Mouse (Mus musculus) liver, embryonic 15.5 days (tissue): ENCODE data around the gene Nf1. TPM values are rescaled to one million over a fixed set of nuclear protein-coding genes. Genes with fewer than 3 reads are reported as not detected.

Experiments used
- ATAC-seq: fragments of 200-750 bp; cut with Nextera tagmentation; 2 replicates; pipeline ENCODE4 v1.8.0; 2017; ENCODE audit warnings: moderate number of reproducible peaks, mild to moderate bottlenecking, moderate library complexity; ENCODE audit not compliant: insufficient read depth
- H3K27ac ChIP-seq: fragments of 300-500 bp; sonication (generic); replicated peaks from 2 replicates; pipeline ENCODE4 v1.5.1; 2015; ENCODE audit warnings: mild to moderate bottlenecking, inconsistent platforms
- H3K27me3 ChIP-seq: fragments of 300-500 bp; sonication (generic); 2 replicates; pipeline ENCODE4 v1.6.1; 2015; ENCODE audit warnings: mild to moderate bottlenecking, inconsistent platforms
- H3K36me3 ChIP-seq: fragments of 300-500 bp; sonication (generic); replicated peaks from 2 replicates; pipeline ENCODE4 v1.6.1; 2015; ENCODE audit warnings: moderate library complexity, mild to moderate bottlenecking, inconsistent platforms
- H3K4me1 ChIP-seq: fragments of 300-500 bp; sonication (generic); replicated peaks from 2 replicates; pipeline ENCODE4 v1.6.1; 2015; ENCODE audit warnings: inconsistent platforms
- H3K4me2 ChIP-seq: fragments of 300-500 bp; sonication (generic); 2 replicates; pipeline ENCODE4 v1.6.1; 2015; ENCODE audit warnings: moderate library complexity, mild to moderate bottlenecking, inconsistent platforms
- H3K4me3 ChIP-seq: fragments of 300-500 bp; sonication (generic); replicated peaks from 2 replicates; pipeline ENCODE4 v1.5.1; 2015; ENCODE audit warnings: mild to moderate bottlenecking, inconsistent platforms
- H3K9ac ChIP-seq: fragments of 300-500 bp; sonication (generic); 2 replicates; pipeline ENCODE4 v1.6.1; 2015; ENCODE audit warnings: moderate library complexity, mild to moderate bottlenecking, inconsistent platforms
- H3K9me3 ChIP-seq: fragments of 300-500 bp; sonication (generic); replicated peaks from 2 replicates; pipeline ENCODE4 v1.6.1; 2016; ENCODE audit warnings: inconsistent platforms
- WGBS: fragments of 180-500 bp; shearing (Covaris S2); methylation state at CpG from one replicate; pipeline ENCODE4 v1.1.7; 2015; ENCODE audit warnings: mixed read lengths; ENCODE audit not compliant: insufficient replicate concordance; 5-methylcytosine and 5-hydroxymethylcytosine counted together
- polyA plus RNA-seq: library from polyadenylated mRNA; unstranded; fragments of >200 nt; fragmentation: Nextera tagmentation; extraction: Ambion mirVana; gene quantifications from 2 replicates; pipeline ENCODE4 v1.2.1, GENCODE M21; 2015

The Nf1 gene
- polyA plus RNA-seq, 1 experiment from 2014 or later, result 1.0 TPM

DNA sequence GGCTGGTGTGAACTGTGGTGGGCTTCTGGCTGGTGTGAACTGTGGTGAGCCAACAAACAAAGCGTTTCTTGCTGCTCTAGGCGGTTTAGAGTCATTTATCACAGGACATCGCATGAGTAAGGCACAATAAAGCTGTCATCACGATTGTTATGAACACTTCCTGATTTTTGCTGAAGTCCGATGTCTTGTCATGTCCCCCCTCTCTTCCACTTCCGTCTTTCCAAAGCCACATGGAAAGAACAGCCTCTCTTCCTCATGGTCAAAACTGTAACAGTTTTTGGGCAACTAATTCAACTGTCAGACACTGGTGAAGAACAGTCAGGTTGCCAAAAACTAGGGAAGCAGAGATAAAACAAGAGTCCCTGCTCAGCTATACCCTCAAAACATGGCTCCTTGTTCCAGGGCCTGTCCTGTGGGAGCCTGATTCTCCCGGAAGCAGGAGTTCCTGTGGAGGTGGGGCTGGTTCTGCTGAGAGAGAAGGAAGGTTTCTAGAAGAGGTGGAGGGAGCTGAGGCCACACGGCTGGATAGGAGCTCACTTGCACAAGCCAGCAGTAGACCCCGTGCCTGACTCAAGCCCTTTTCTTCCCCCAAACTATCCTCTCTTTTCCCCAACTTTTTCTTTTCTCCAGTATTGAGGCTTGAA lies 33.7 kb upstream of the Nf1 start:
- H3K27me3 ChIP-seq, result no peaks in the 10 kb centered on the region
- H3K9me3 ChIP-seq, result no peaks in the 10 kb centered on the region
- no peak for ATAC-seq
- peak overlapping the region; percentile 45 for H3K27ac ChIP-seq
- H3K4me2 ChIP-seq, result no peak overlapping the region; the same call in 1 of the 2 replicates
- peaks cover 21% of the 10 kb centered on the region for H3K4me1 ChIP-seq
- H3K36me3 ChIP-seq, result no peaks in the 10 kb centered on the region
- H3K4me3 ChIP-seq, result no peak overlapping the region
- WGBS, result 26% methylated on average over 9 of the region's 9 CpGs
- H3K9ac ChIP-seq, result no peak overlapping the region

- H3K9ac ChIP-seq, result no peak overlapping the region
- H3K9me3 ChIP-seq, result no peaks in the 10 kb centered on the region
- peak overlapping the region; percentile 45 for H3K27ac ChIP-seq
- H3K4me1 ChIP-seq, result peaks cover 21% of the 10 kb centered on the region
- H3K27me3 ChIP-seq, result no peaks in the 10 kb centered on the region
- H3K36me3 ChIP-seq, result no peaks in the 10 kb centered on the region
- peak overlapping the region; percentile 3; the same call in 1 of the 2 replicates for H3K4me2 ChIP-seq
- no peak overlapping the region for H3K4me3 ChIP-seq
- no peak for ATAC-seq
- WGBS, result 22% methylated on average over 7 of the region's 7 CpGs
These were observed 33.0 kb upstream of the Nf1 start for GRCm38 (mm10) chr11:79306510-79306909.

- Histone ChIP-seq H3K4me3 (no peak overlapping the region), H3K4me2 (peak overlapping the region; percentile 3; the same call in 1 of the 2 replicates), H3K27ac (peak overlapping the region; percentile 45), H3K9ac (no peak overlapping the region), H3K36me3 (no peaks in the 10 kb centered on the region), H3K9me3 (no peaks in the 10 kb centered on the region), H3K4me1 (peaks cover 21% of the 10 kb centered on the region), H3K27me3 (no peaks in the 10 kb centered on the region)
- ATAC-seq, result 0 out of 2 replicates have a peak, but pooled peaks have one; percentile 15
- WGBS, result 13% methylated on average over 10 of the region's 10 CpGs
These were observed 32.5 kb upstream of the Nf1 start for GRCm38 (mm10) chr11:79306996-79307395.

DNA sequence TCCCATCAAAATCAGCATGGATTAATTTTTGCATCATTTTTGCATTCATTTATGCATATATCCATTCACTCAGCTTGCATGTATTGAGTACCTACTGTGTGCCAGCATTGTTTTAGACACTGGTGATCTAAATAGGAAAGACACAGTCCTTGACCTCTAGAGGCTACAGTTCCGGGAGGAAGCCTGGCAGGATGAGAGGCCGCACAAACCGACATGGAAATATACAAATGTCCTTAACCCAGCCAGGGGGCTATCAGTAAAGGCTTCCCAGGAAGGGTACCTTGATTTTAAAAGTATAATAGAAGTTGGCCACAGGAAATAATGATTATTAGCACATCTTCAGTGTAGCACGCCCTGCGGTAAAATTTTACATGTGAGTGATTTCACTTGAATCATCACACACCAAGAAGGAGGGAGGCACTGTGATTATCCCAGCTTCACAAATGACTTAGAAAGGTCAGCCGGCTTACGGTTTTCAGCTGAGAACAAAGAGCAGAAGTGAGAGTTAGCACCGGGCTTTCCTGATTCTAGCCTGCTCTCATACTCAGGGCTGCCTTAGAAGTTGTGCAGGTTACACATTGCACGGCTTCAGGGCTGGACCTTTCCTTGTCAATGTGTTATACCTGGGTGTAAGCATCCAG lies 31.8 kb upstream of the Nf1 start:
- Histone ChIP-seq H3K9me3 (no peaks in the 10 kb centered on the region), H3K9ac (no peak overlapping the region), H3K4me1 (peaks cover 21% of the 10 kb centered on the region), H3K27me3 (no peaks in the 10 kb centered on the region), H3K4me2 (no peak overlapping the region), H3K27ac (no peak overlapping the region), H3K4me3 (no peak overlapping the region), H3K36me3 (no peaks in the 10 kb centered on the region)
- ATAC-seq, result no peak
- 42% methylated on average over 9 of the region's 9 CpGs for WGBS

DNA sequence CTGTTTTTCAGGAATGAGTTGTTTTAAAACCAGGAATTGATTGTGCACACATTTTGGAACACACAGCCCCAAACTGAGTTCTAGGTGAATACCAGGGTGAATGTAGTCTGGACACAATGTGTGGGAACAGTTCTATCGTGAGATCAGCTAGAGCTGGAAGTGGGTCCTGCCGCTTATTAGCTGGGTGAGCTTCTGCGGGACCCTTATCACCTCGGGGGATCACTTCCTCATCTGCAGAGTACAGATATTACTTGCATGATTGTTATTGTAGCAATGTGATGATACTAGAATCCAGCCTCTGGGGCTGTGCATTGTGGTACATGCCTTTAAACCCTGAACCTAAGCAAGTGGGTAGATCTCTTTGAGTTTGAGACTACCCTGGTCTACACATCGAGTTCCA lies 29.0 kb upstream of the Nf1 start:
- Histone ChIP-seq H3K27ac (no peak overlapping the region), H3K9me3 (no peaks in the 10 kb centered on the region), H3K27me3 (no peaks in the 10 kb centered on the region), H3K36me3 (no peaks in the 10 kb centered on the region), H3K4me1 (peaks cover 18% of the 10 kb centered on the region), H3K9ac (no peak overlapping the region), H3K4me3 (no peak overlapping the region), H3K4me2 (no peak overlapping the region)
- no peak for ATAC-seq
- WGBS, result 22% methylated on average over 5 of the region's 5 CpGs

DNA sequence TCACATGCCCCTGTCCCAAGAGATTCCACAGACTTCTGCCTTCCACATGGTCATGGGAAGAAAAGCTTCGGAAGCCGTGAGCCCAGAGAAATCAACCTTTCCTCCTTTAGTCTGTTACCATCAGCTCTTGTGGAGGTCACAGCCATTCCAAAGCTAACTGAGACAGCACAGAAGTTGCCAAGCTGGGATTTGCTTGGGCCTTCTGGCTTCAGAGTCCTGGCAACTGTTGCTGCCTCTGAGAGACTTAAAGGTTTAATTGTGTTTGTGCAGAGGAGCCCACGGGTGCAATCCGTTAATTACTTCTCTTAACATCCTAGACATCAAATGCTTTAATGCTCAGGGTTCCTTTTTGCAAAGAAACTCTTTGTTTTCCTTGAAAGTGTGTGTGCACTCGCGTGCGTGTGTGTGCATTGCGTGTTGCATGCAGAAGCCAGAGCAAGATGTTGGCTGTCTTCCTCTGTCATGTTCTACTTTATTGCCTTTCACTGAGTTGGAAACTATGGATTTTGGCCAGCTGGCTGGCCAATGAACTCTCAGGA lies 22.6 kb upstream of the Nf1 start:
- Histone ChIP-seq H3K4me1 (no peaks in the 10 kb centered on the region), H3K4me3 (no peak overlapping the region)
- 71% methylated on average over 8 of the region's 8 CpGs for WGBS

GRCm38 (mm10) chr11:79319807-79320206 lies 19.7 kb upstream of the Nf1 start:
- H3K36me3 ChIP-seq, result no peaks in the 10 kb centered on the region
- ATAC-seq, result no peak
- no peaks in the 10 kb centered on the region for H3K9me3 ChIP-seq
- no peak overlapping the region for H3K4me3 ChIP-seq
- no peak overlapping the region for H3K9ac ChIP-seq
- H3K27me3 ChIP-seq, result no peaks in the 10 kb centered on the region
- no peaks in the 10 kb centered on the region for H3K4me1 ChIP-seq
- no peak overlapping the region for H3K4me2 ChIP-seq
- WGBS, result 59% methylated on average over 7 of the region's 7 CpGs
- H3K27ac ChIP-seq, result no peak overlapping the region

More for the DNA sequence above, 22.6 kb upstream of the Nf1 start:
- no peak for ATAC-seq
- no peaks in the 10 kb centered on the region for H3K27me3 ChIP-seq
- H3K36me3 ChIP-seq, result no peaks in the 10 kb centered on the region
- no peak overlapping the region for H3K9ac ChIP-seq
- H3K27ac ChIP-seq, result no peak overlapping the region
- no peak overlapping the region for H3K4me2 ChIP-seq
- H3K9me3 ChIP-seq, result no peaks in the 10 kb centered on the region

DNA sequence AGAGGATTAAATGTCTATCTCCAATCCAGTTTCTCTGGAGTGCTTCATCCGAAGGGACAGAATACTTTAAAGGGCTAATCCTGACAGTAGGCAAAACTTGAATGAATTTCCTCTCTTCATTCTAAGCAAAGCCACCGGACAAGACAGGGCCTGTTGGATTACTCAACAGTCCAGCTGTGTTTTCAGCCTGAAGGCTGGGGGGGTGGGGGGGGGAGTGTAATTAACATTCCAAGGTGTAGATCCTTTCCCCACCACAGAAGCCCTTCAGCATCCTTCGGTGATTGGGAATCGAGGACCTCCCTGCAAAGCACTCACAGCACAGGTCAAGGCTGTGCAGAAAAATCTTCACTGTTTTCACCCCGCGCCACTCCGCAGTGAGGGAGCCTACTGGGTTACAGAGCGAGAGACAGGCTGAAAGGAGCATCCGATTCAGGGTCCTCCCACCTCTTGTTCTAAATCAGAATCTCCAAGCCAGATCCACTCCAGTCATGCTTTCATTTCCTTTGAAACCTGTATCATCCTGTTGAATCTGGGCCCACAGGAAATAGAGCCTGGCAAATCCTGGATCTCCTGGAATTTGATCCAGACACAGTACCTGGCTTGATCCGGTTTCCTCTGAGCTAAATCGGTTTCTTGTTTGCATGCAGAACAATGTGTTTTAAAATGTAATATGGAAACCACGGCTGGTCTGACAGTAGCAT lies 15.4 kb upstream of the Nf1 start:
- H3K9ac ChIP-seq, result no peak overlapping the region
- no peaks in the 10 kb centered on the region for H3K27me3 ChIP-seq
- ATAC-seq, result no peak
- H3K27ac ChIP-seq, result no peak overlapping the region
- WGBS, result 67% methylated on average over 12 of the region's 12 CpGs
- H3K4me2 ChIP-seq, result no peak overlapping the region
- H3K4me3 ChIP-seq, result no peak overlapping the region
- H3K36me3 ChIP-seq, result no peaks in the 10 kb centered on the region
- no peaks in the 10 kb centered on the region for H3K4me1 ChIP-seq
- H3K9me3 ChIP-seq, result no peaks in the 10 kb centered on the region

- H3K4me2 ChIP-seq, result no peak overlapping the region
- no peak for ATAC-seq
- H3K27ac ChIP-seq, result no peak overlapping the region
- no peaks in the 10 kb centered on the region for H3K36me3 ChIP-seq
- WGBS, result 30% methylated on average over 8 of the region's 8 CpGs
- no peak overlapping the region for H3K9ac ChIP-seq
- H3K4me3 ChIP-seq, result no peak overlapping the region
- H3K9me3 ChIP-seq, result no peaks in the 10 kb centered on the region
- no peaks in the 10 kb centered on the region for H3K27me3 ChIP-seq
- no peaks in the 10 kb centered on the region for H3K4me1 ChIP-seq
These were observed 13.8 kb upstream of the Nf1 start for GRCm38 (mm10) chr11:79325663-79326062.

- WGBS, result 49% methylated on average over 4 of the region's 4 CpGs
- H3K4me1 ChIP-seq, result no peaks in the 10 kb centered on the region
- no peak overlapping the region for H3K4me3 ChIP-seq
- H3K9me3 ChIP-seq, result no peaks in the 10 kb centered on the region
- no peak overlapping the region for H3K27ac ChIP-seq
- H3K4me2 ChIP-seq, result no peak overlapping the region
- H3K36me3 ChIP-seq, result no peaks in the 10 kb centered on the region
- H3K9ac ChIP-seq, result no peak overlapping the region
- ATAC-seq, result no peak
- no peaks in the 10 kb centered on the region; the same call in 1 of the 2 replicates for H3K27me3 ChIP-seq
These were observed 12.4 kb upstream of the Nf1 start for GRCm38 (mm10) chr11:79327106-79327505.

GRCm38 (mm10) chr11:79328060-79328459 lies 11.4 kb upstream of the Nf1 start:
- Histone ChIP-seq H3K4me2 (no peak overlapping the region), H3K4me1 (no peaks in the 10 kb centered on the region), H3K9me3 (no peaks in the 10 kb centered on the region), H3K36me3 (no peaks in the 10 kb centered on the region), H3K9ac (no peak overlapping the region), H3K4me3 (no peak overlapping the region), H3K27me3 (no peaks in the 10 kb centered on the region; the same call in 1 of the 2 replicates), H3K27ac (no peak overlapping the region)
- 57% methylated on average over 4 of the region's 4 CpGs for WGBS
- ATAC-seq, result no peak
